Mouse (Mus musculus) heart, postnatal 0 days (tissue): ENCODE data around the gene Islr.

Source experiments
- CTCF ChIP-seq: IDR thresholded peaks from 2 replicates; pipeline ENCODE4 v1.5.1; 2016; ENCODE audit warnings: antibody characterized with exemption, control low read depth, low read depth
- EP300 ChIP-seq: IDR thresholded peaks from 2 replicates; pipeline ENCODE4 v1.6.1; 2016; ENCODE audit warnings: antibody characterized with exemption, low read depth

DNA sequence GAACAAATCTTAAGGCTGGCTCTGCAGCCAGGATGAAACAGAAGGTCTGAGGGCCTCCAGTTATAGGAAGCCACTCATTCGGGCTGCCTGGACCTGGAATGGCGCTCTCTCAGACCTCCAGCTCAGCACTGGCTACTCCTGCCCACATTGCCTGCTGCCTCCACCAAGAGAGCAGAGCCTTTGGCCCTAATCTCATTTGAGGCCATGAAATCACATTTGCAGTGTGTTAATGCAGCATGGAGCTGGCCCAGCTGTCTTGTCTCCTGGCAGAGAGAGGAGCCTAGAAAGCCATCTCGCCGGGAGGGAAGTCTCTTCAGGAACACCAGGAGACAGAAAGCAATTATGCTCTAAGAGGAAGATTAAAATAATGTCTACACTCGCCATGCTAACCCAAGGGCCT is 96.6 kb downstream of the Islr start:
- TF ChIP-seq CTCF = no peak
- TF ChIP-seq EP300 = no peak
